Mouse (Mus musculus): ENCODE results near the gene Ggta1.

The Ggta1 gene

GRCm38 (mm10) chr2:35400739-35401138, 62.3 kb downstream of the Ggta1 start:
- DNase-seq (ENCODE audit: low spot score in 2 of 2) = no peak

GRCm38 (mm10) chr2:35398184-35398828, 64.7 kb downstream of the Ggta1 start:
- DNase-seq (ENCODE audit: low spot score in 2 of 2) = no peak

GRCm38 (mm10) chr2:35397590-35398173, 65.3 kb downstream of the Ggta1 start:
- DNase-seq (ENCODE audit: low spot score in 2 of 2) = peak; percentile 51 to 69

GRCm38 (mm10) chr2:35397096-35397495, 65.9 kb downstream of the Ggta1 start, which contains the start of gene 4930402F06Rik:
4930402F06Rik (minus strand) TSS chr2:35397175.
- no peak for DNase-seq (ENCODE audit: low spot score in 2 of 2)

GRCm38 (mm10) chr2:35385441-35385871, 77.6 kb downstream of the Ggta1 start:
- peak; percentile 57 to 62 for DNase-seq (ENCODE audit: low spot score in 2 of 2)

- no peak for DNase-seq (ENCODE audit: low spot score in 2 of 2)
Observed at GRCm38 (mm10) chr2:35379306-35379705, 83.7 kb downstream of the Ggta1 start.

- DNase-seq (ENCODE audit: low spot score in 2 of 2) = no peak
Observed at GRCm38 (mm10) chr2:35377600-35377999, 85.4 kb downstream of the Ggta1 start.

- DNase-seq (ENCODE audit: low spot score in 2 of 2) = no peak
Observed at GRCm38 (mm10) chr2:35373003-35373402, 90.0 kb downstream of the Ggta1 start.

- no peak for DNase-seq (ENCODE audit: low spot score in 2 of 2)
Observed at GRCm38 (mm10) chr2:35370686-35371085, 92.3 kb downstream of the Ggta1 start.

- no peak for DNase-seq (ENCODE audit: low spot score in 2 of 2)
Observed at GRCm38 (mm10) chr2:35367629-35368028, 95.4 kb downstream of the Ggta1 start, which contains the start of gene 4930568D16Rik. 4930568D16Rik (minus strand) TSS chr2:35367729.

All from heart, adult 9 months (tissue).